Mouse (Mus musculus) embryonic fibroblast, embryonic 13.5 days (primary cell): ENCODE measurements around the gene Olfr373. TPM values are rescaled to one million over a fixed set of nuclear protein-coding genes. Genes with fewer than 3 reads are reported as not detected.

Source experiments
- H3K27ac ChIP-seq: 2 replicates; pipeline ENCODE4 v1.5.1; 2012; ENCODE audit warnings: low read length, control low read depth, inconsistent platforms; ENCODE audit not compliant: insufficient read depth
- H3K4me1 ChIP-seq: 2 replicates; pipeline ENCODE4 v1.6.1; 2011; ENCODE audit warnings: low read length; ENCODE audit not compliant: control insufficient read depth, insufficient read depth
- H3K4me3 ChIP-seq: 2 replicates; pipeline ENCODE4 v1.5.1; 2011; ENCODE audit warnings: mild to moderate bottlenecking, control low read depth, low read length; ENCODE audit not compliant: insufficient read depth
- CTCF ChIP-seq: IDR thresholded peaks from 2 replicates; pipeline ENCODE4 v1.5.1; 2011; ENCODE audit warnings: mild to moderate bottlenecking, control low read depth, low read length, moderate library complexity, borderline replicate concordance; ENCODE audit not compliant: insufficient read depth
- POLR2A ChIP-seq: IDR thresholded peaks from 2 replicates; pipeline ENCODE4 v1.6.1; 2011; ENCODE audit warnings: low read depth, mild to moderate bottlenecking, control low read depth, low read length, moderate library complexity
- polyA plus RNA-seq: library from polyadenylated mRNA; stranded (reverse); fragments of >200 nt; gene quantifications from 2 replicates; pipeline ENCODE4 v1.2.4, GENCODE M21; 2011; ENCODE audit warnings: low read depth; ENCODE audit not compliant: missing spikeins, insufficient read length

Olfr373 gene
- polyA plus RNA-seq, 1 experiment, result not detected

GRCm38 (mm10) chr8:72146056-72146455, 63.1 kb downstream of the Olfr373 start:
- Histone ChIP-seq H3K27ac (peak overlapping the region; percentile 99), H3K4me1 (peaks cover 45% of the 10 kb centered on the region)
- no peak for TF ChIP-seq CTCF
- TF ChIP-seq POLR2A, result no peak; the same call in 1 of the 2 replicates

GRCm38 (mm10) chr8:72146556-72146955, 63.6 kb downstream of the Olfr373 start:
- Histone ChIP-seq H3K4me3 (no peak overlapping the region), H3K4me1 (peaks cover 45% of the 10 kb centered on the region), H3K27ac (peak overlapping the region; percentile 99)
- TF ChIP-seq CTCF (no peak), POLR2A (no peak)

More at GRCm38 (mm10) chr8:72146056-72146455, 63.1 kb downstream of the Olfr373 start:
- no peak overlapping the region for H3K4me3 ChIP-seq

- peak overlapping the region; percentile 99 for H3K27ac ChIP-seq
- no peak overlapping the region for H3K4me3 ChIP-seq
- H3K4me1 ChIP-seq, result peaks cover 43% of the 10 kb centered on the region
- TF ChIP-seq POLR2A, result no peak
- no peak for TF ChIP-seq CTCF
Measured at GRCm38 (mm10) chr8:72147266-72147665, 64.3 kb downstream of the Olfr373 start.

GRCm38 (mm10) chr8:72149056-72149455, 66.1 kb downstream of the Olfr373 start:
- peaks cover 36% of the 10 kb centered on the region for H3K4me1 ChIP-seq
- H3K27ac ChIP-seq, result peak overlapping the region; percentile 30
- no peak overlapping the region for H3K4me3 ChIP-seq
- no peak for TF ChIP-seq POLR2A
- no peak for TF ChIP-seq CTCF

- H3K4me3 ChIP-seq, result no peak overlapping the region
- H3K27ac ChIP-seq, result peak overlapping the region; percentile 49; the same call in 1 of the 2 replicates
- H3K4me1 ChIP-seq, result peaks cover 20% of the 10 kb centered on the region
- TF ChIP-seq CTCF, result no peak
- no peak for TF ChIP-seq POLR2A
Measured at GRCm38 (mm10) chr8:72151418-72152078, 68.6 kb downstream of the Olfr373 start.

Other genes starting within 250 kb of the Olfr373 start
- 6.3 and 7.0 TPM in 2 replicates for gene Zfp709, start 201.2 kb upstream of the Olfr373 start, polyA plus RNA-seq
- gene Zfp882, start 174.6 kb upstream of the Olfr373 start, polyA plus RNA-seq, result 2.8 and 5.0 TPM in 2 replicates
- gene Zfp617, start 174.5 kb upstream of the Olfr373 start, polyA plus RNA-seq, result 25.2 and 26.4 TPM in 2 replicates
- 11.1 and 12.5 TPM in 2 replicates for gene Zfp961, start 132.1 kb upstream of the Olfr373 start, polyA plus RNA-seq
- not detected in 2 replicates for gene Cyp4f18, start 73.6 kb upstream of the Olfr373 start, polyA plus RNA-seq
- gene Olfr372, start 42.0 kb upstream of the Olfr373 start, polyA plus RNA-seq, result not detected in 2 replicates
- gene Olfr374, start 23.9 kb downstream of the Olfr373 start, polyA plus RNA-seq, result 0.40 TPM in 1 of 2 replicates, not detected in the other
- gene Tpm4, start 51.8 kb downstream of the Olfr373 start, polyA plus RNA-seq, result 1,203 and 1,448 TPM in 2 replicates
- gene Rab8a, start 78.0 kb downstream of the Olfr373 start, polyA plus RNA-seq, result 102 and 115 TPM in 2 replicates
- gene Hsh2d, start 106.5 kb downstream of the Olfr373 start, polyA plus RNA-seq, result not detected in 2 replicates
- gene Cib3, start 129.7 kb downstream of the Olfr373 start, polyA plus RNA-seq, result not detected in 2 replicates
- not detected in 2 replicates for gene Gm11034, start 130.5 kb downstream of the Olfr373 start, polyA plus RNA-seq
- gene Fam32a, start 136.6 kb downstream of the Olfr373 start, polyA plus RNA-seq, result 41.4 and 43.8 TPM in 2 replicates
- gene Ap1m1, start 156.8 kb downstream of the Olfr373 start, polyA plus RNA-seq, result 65.3 and 67.0 TPM in 2 replicates
- gene Gm10282, start 222.1 kb downstream of the Olfr373 start, polyA plus RNA-seq, result 3.8 and 4.6 TPM in 2 replicates
- gene Klf2, start 235.9 kb downstream of the Olfr373 start, polyA plus RNA-seq, result 19.1 and 19.7 TPM in 2 replicates